Mouse (Mus musculus): ENCODE results near the gene Tmem196.
"Not testable (repeated sequence)": the region's sequence is repeated elsewhere in the genome, so short reads cannot be mapped to it uniquely, and the experiment has no call there.

The Tmem196 gene

GRCm38 (mm10) chr12:119945589-119946310, at the start of gene Tmem196:
Gene Tmem196 (plus strand): TSS chr12:119945822.
- DNase-seq (ENCODE audit: low read depth, low spot score), result peak; percentile 24

- DNase-seq (ENCODE audit: low read depth, low spot score), result no peak
These were observed 680 bp downstream of the Tmem196 start for GRCm38 (mm10) chr12:119946311-119946692.

GRCm38 (mm10) chr12:119957041-119957440, 11.4 kb downstream of the Tmem196 start:
- no peak for DNase-seq (ENCODE audit: low read depth, low spot score)

GRCm38 (mm10) chr12:119960730-119961129, 15.1 kb downstream of the Tmem196 start:
- peak; percentile 40 for DNase-seq (ENCODE audit: low read depth, low spot score)

GRCm38 (mm10) chr12:119965373-119965772, 19.8 kb downstream of the Tmem196 start:
- no peak for DNase-seq (ENCODE audit: low read depth, low spot score)

GRCm38 (mm10) chr12:119970068-119970467, 24.4 kb downstream of the Tmem196 start:
- DNase-seq (ENCODE audit: low read depth, low spot score), result no peak

GRCm38 (mm10) chr12:119981731-119982130, 36.1 kb downstream of the Tmem196 start:
- peak; percentile 46 for DNase-seq (ENCODE audit: low read depth, low spot score)

GRCm38 (mm10) chr12:119998267-119998666, 52.6 kb downstream of the Tmem196 start:
- peak; percentile 60 for DNase-seq (ENCODE audit: low read depth, low spot score)

- DNase-seq (ENCODE audit: low read depth, low spot score), result no peak
These were observed 58.7 kb downstream of the Tmem196 start for GRCm38 (mm10) chr12:120004280-120004679.

GRCm38 (mm10) chr12:120014768-120015167, 69.1 kb downstream of the Tmem196 start:
- no peak for DNase-seq (ENCODE audit: low read depth, low spot score)

- peak; percentile 44 for DNase-seq (ENCODE audit: low read depth, low spot score)
These were observed 69.6 kb downstream of the Tmem196 start for GRCm38 (mm10) chr12:120015201-120015600.

GRCm38 (mm10) chr12:120028089-120028959, 82.7 kb downstream of the Tmem196 start:
- not testable (repeated sequence) for DNase-seq (ENCODE audit: low read depth, low spot score)

Data from telencephalon, adult 2 months (tissue).